Mouse (Mus musculus): ENCODE measurements around the gene Lbh. TPM values are rescaled to one million over a fixed set of nuclear protein-coding genes. Genes with fewer than 3 reads are reported as not detected.

Gene Lbh
- polyA plus RNA-seq, 1 experiment from 2014 or later: 3.2 TPM

- no peak overlapping the region for H3K9ac ChIP-seq (ENCODE audit: low read depth, low read length)
- H3K4me2 ChIP-seq (ENCODE audit: low read depth, low read length): no peak overlapping the region
- H3K9me3 ChIP-seq (ENCODE audit: control insufficient read depth, low read length): no peaks in the 10 kb centered on the region
- 94% methylated on average over 1 of the region's 1 CpGs for WGBS
- no peak overlapping the region for H3K4me3 ChIP-seq (ENCODE audit: low read depth, low read length)
- ATAC-seq (ENCODE audit: low read depth) (no peak), DNase-seq (ENCODE audit: low spot score) (no peak)
- no peaks in the 10 kb centered on the region for H3K36me3 ChIP-seq (ENCODE audit: control insufficient read depth, insufficient read depth, low read length)
- H3K4me1 ChIP-seq (ENCODE audit: control insufficient read depth, insufficient read depth, low read length): no peaks in the 10 kb centered on the region
- H3K27me3 ChIP-seq (replicated peaks; ENCODE audit: control insufficient read depth, insufficient read depth, low read length): no peaks in the 10 kb centered on the region
- H3K27ac ChIP-seq (replicated peaks; ENCODE audit: low read depth, low read length): no peak overlapping the region
Measured at GRCm38 (mm10) chr17:72977616-72978015, 59.5 kb downstream of the Lbh start.

- Histone ChIP-seq H3K9ac (ENCODE audit: low read depth, low read length) (no peak overlapping the region), H3K27me3 (replicated peaks; ENCODE audit: control insufficient read depth, insufficient read depth, low read length) (no peaks in the 10 kb centered on the region), H3K9me3 (ENCODE audit: control insufficient read depth, low read length) (no peaks in the 10 kb centered on the region), H3K4me3 (ENCODE audit: low read depth, low read length) (no peak overlapping the region), H3K27ac (replicated peaks; ENCODE audit: low read depth, low read length) (no peak overlapping the region), H3K4me1 (ENCODE audit: control insufficient read depth, insufficient read depth, low read length) (no peaks in the 10 kb centered on the region), H3K4me2 (ENCODE audit: low read depth, low read length) (no peak overlapping the region), H3K36me3 (ENCODE audit: control insufficient read depth, insufficient read depth, low read length) (no peaks in the 10 kb centered on the region)
- DNase-seq (ENCODE audit: low spot score) (no peak), ATAC-seq (ENCODE audit: low read depth) (no peak)
- WGBS: 86% methylated on average over 6 of the region's 6 CpGs
Measured at GRCm38 (mm10) chr17:72982156-72982555, 64.1 kb downstream of the Lbh start.

GRCm38 (mm10) chr17:72983471-72983870, 65.4 kb downstream of the Lbh start:
- Histone ChIP-seq H3K4me3 (ENCODE audit: low read depth, low read length) (no peak overlapping the region), H3K9ac (ENCODE audit: low read depth, low read length) (no peak overlapping the region), H3K27me3 (replicated peaks; ENCODE audit: control insufficient read depth, insufficient read depth, low read length) (no peaks in the 10 kb centered on the region), H3K36me3 (ENCODE audit: control insufficient read depth, insufficient read depth, low read length) (no peaks in the 10 kb centered on the region), H3K27ac (replicated peaks; ENCODE audit: low read depth, low read length) (no peak overlapping the region), H3K4me2 (ENCODE audit: low read depth, low read length) (no peak overlapping the region), H3K4me1 (ENCODE audit: control insufficient read depth, insufficient read depth, low read length) (no peaks in the 10 kb centered on the region), H3K9me3 (ENCODE audit: control insufficient read depth, low read length) (no peaks in the 10 kb centered on the region)
- ATAC-seq (ENCODE audit: low read depth): no peak
- WGBS: 89% methylated on average over 7 of the region's 7 CpGs
- DNase-seq (ENCODE audit: low spot score): no peak

- Histone ChIP-seq H3K27ac (replicated peaks; ENCODE audit: low read depth, low read length) (peak overlapping the region; percentile 39; the same call in 1 of the 2 replicates), H3K4me1 (ENCODE audit: control insufficient read depth, insufficient read depth, low read length) (no peaks in the 10 kb centered on the region), H3K36me3 (ENCODE audit: control insufficient read depth, insufficient read depth, low read length) (no peaks in the 10 kb centered on the region), H3K4me2 (ENCODE audit: low read depth, low read length) (no peak overlapping the region), H3K9me3 (ENCODE audit: control insufficient read depth, low read length) (no peaks in the 10 kb centered on the region), H3K9ac (ENCODE audit: low read depth, low read length) (no peak overlapping the region), H3K27me3 (replicated peaks; ENCODE audit: control insufficient read depth, insufficient read depth, low read length) (no peaks in the 10 kb centered on the region), H3K4me3 (ENCODE audit: low read depth, low read length) (no peak overlapping the region)
- ATAC-seq (ENCODE audit: low read depth): no peak
- WGBS: 58% methylated on average over 5 of the region's 6 CpGs
- DNase-seq (ENCODE audit: low spot score): no peak
Measured at GRCm38 (mm10) chr17:72989025-72989424, 70.9 kb downstream of the Lbh start.

Other genes with a start within 250 kb of the Lbh start
- gene Ypel5, start 81.9 kb upstream of the Lbh start, polyA plus RNA-seq (2014; fragmentation: Nextera tagmentation; extraction: Ambion mirVana): 53.9 and 55.2 TPM in 2 replicates
- 19.1 and 19.9 TPM in 2 replicates for gene Lclat1, start 189.7 kb downstream of the Lbh start, polyA plus RNA-seq (2014; fragmentation: Nextera tagmentation; extraction: Ambion mirVana)